Mouse (Mus musculus): Measurements from ENCODE around the gene Mex3a.
A peak's percentile ranks its signal among the peaks of the same experiment; 100 is the strongest.

GRCm38 (mm10) chr3:88483621-88484020 is 48.6 kb upstream of the Mex3a start:
- TF ChIP-seq MAFK (IDR thresholded peaks at IDR 0.05; ENCODE audit: insufficient replicate concordance, low read length) (no peak), CTCF (conservative IDR thresholded peaks at IDR 0.05 in 1 of 2, IDR thresholded peaks at IDR 0.05 in 1 of 2; ENCODE audit: low read depth in 2 of 2, low read length in 2 of 2) (peak; percentile 93), POLR2A (IDR thresholded peaks at IDR 0.05; ENCODE audit: low read depth, low read length) (no peak), ETS1 (conservative IDR thresholded peaks at IDR 0.05; ENCODE audit: low read depth, low read length) (no peak), HCFC1 (IDR thresholded peaks at IDR 0.05; ENCODE audit: low read depth, low read length) (peak; percentile 30; the same call in 1 of the 2 replicates), SIN3A (IDR thresholded peaks at IDR 0.05; ENCODE audit: low read length) (0 out of 2 replicates have a peak, but pooled peaks have one; percentile 31), EP300 (IDR thresholded peaks at IDR 0.05; ENCODE audit: low read length) (no peak), MYC (IDR thresholded peaks at IDR 0.05; ENCODE audit: low read depth, low read length) (peak; percentile 53; the same call in 1 of the 2 replicates), USF1 (IDR thresholded peaks at IDR 0.05; ENCODE audit: low read depth, low read length) (no peak), ZNF384 (IDR thresholded peaks at IDR 0.05; ENCODE audit: low read depth, low read length) (no peak), ZKSCAN1 (IDR thresholded peaks at IDR 0.05; ENCODE audit: borderline replicate concordance, low read depth, low read length) (no peak)

Measured in CH12.LX (cell line).